11 mouse cellular contexts compared by ENCODE assay signal in the genomic region with DNA sequence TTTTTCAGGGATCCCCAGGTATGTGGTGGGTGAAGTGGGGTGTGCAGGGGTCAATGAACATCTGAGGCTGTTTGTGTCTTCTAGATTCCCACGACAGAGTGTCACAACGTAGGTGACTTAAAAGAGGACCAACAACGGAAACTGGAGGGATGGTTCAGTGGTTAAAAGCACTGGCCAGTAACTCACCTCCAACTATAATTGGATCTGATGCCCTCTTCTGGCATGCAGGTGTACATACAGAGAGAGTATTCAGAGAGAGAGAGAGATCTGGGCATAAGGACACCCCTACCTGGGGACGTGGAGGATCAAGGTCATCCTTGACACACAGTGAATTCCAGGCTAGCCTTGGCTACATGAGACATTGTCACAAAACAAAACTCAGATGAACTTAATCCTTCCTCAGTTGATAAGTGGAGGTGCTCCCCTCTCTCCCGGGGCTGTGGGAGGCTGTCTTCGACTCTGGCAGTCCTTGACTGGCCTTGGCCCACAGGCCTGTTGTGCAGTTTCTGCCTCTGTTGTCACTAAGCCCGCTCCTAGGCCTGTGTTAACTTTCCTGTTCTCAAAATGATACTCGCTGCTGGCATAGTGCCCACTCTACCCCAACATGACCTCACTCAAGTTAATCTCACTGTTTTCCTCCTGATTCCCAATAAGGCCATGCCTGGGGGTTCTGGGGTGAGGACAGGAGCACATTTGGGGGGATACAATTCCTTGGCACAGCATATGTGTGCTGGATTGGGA. TPM values are rescaled to one million over a fixed set of nuclear protein-coding genes. Genes with fewer than 3 reads are reported as not detected.
DNase-seq lines count a peak whose midpoint lies in the region; ATAC-seq and TF ChIP-seq lines count a peak whose summit lies in the region.
"Had no signal": no experiment of that assay in that cellular context is flagged by ENCODE, and none has a peak within 500 bp of the region (broad histone marks: within the 10 kb centered on the region; RNA-seq: fewer than 3 reads in every experiment).

No protein-coding gene starts in this region.

- no peak for ATAC-seq in midbrain, embryonic 13.5 days

- no peak overlapping the region for H3K27ac ChIP-seq in midbrain, embryonic 13.5 days
- H3K27ac ChIP-seq: hindbrain, embryonic 13.5 days; midbrain, embryonic 12.5 days had no signal

- peaks cover 8% of the 10 kb centered on the region; the same call in 1 of the 2 replicates for H3K36me3 ChIP-seq in midbrain, embryonic 13.5 days
- H3K36me3 ChIP-seq: hindbrain, embryonic 13.5 days had no signal

- H3K4me2 ChIP-seq in midbrain, embryonic 13.5 days (replicated peaks) = no peak overlapping the region
- H3K4me2 ChIP-seq: hindbrain, embryonic 13.5 days; midbrain, embryonic 12.5 days had no signal

- WGBS in midbrain, embryonic 13.5 days = 57% methylated on average over 8 of the region's 8 CpGs

- peak; percentile 36 for DNase-seq in cerebellum, adult 9-11 months
- no peak for DNase-seq in cerebellum, adult 8-10 months
- DNase-seq in kidney, postnatal 10 days = peak; percentile 56
- DNase-seq in kidney, adult 8-10 months = no peak
- DNase-seq in B cell, adult 2 months = peak; percentile 55 to 59
- DNase-seq in brain, embryonic 14.5 days (ENCODE audit: low read depth) = no peak
- no peak for DNase-seq in MN1 (ENCODE audit: low spot score)
- DNase-seq: layer of hippocampus, adult 9-11 months had no signal

- no peak overlapping the region for H3K9ac ChIP-seq in midbrain, embryonic 13.5 days (replicated peaks)
- H3K9ac ChIP-seq: hindbrain, embryonic 13.5 days; midbrain, embryonic 12.5 days had no signal

- H3K4me3 ChIP-seq in midbrain, embryonic 13.5 days (replicated peaks) = no peak overlapping the region
- H3K4me3 ChIP-seq: hindbrain, embryonic 13.5 days; midbrain, embryonic 12.5 days had no signal

- peaks cover 27% of the 10 kb centered on the region for H3K4me1 ChIP-seq in midbrain, embryonic 13.5 days (replicated peaks)

- peaks cover 71% of the 10 kb centered on the region for H3K27me3 ChIP-seq in midbrain, embryonic 13.5 days

- TF ChIP-seq POLR2A in brain, embryonic 14.5 days (IDR thresholded peaks at IDR 0.05; ENCODE audit: borderline replicate concordance, extremely low read depth, insufficient read depth, insufficient read length, poor library complexity, severe bottlenecking) = no peak

- TF ChIP-seq CTCF in brain, embryonic 14.5 days (IDR thresholded peaks at IDR 0.05; ENCODE audit: borderline replicate concordance, extremely low read depth, insufficient read depth, insufficient read length) = peak; percentile 6; the same call in 1 of the 2 replicates

- H3K9me3 ChIP-seq in midbrain, embryonic 13.5 days = no peaks in the 10 kb centered on the region
- H3K9me3 ChIP-seq: hindbrain, embryonic 13.5 days; midbrain, embryonic 12.5 days had no signal

RNA-seq across cellular contexts. Expression of a gene that starts 1.5 kb away (rescaled TPM):
- 0.05 and 0.16 TPM in 2 replicates for polyA plus RNA-seq in brain, embryonic 14.5 days (2012; rRNA removed)
- not detected in 2 replicates for polyA plus RNA-seq in midbrain, embryonic 13.5 days (2015; fragmentation: Nextera tagmentation; extraction: Ambion mirVana)
- polyA plus RNA-seq: hindbrain, embryonic 13.5 days; midbrain, embryonic 12.5 days had no signal

RNA-seq across cellular contexts. Expression of a gene that starts 5.7 kb away (rescaled TPM):
- polyA plus RNA-seq in brain, embryonic 14.5 days (2012; rRNA removed) = 49.5 and 63.8 TPM in 2 replicates
- 46.5 and 49.8 TPM in 2 replicates for polyA plus RNA-seq in midbrain, embryonic 13.5 days (2015; fragmentation: Nextera tagmentation; extraction: Ambion mirVana)

RNA-seq across cellular contexts. Expression of a gene that starts 12.7 kb away (rescaled TPM):
- polyA plus RNA-seq in brain, embryonic 14.5 days (2012; rRNA removed) = 13.1 and 15.6 TPM in 2 replicates
- polyA plus RNA-seq in midbrain, embryonic 13.5 days (2015; fragmentation: Nextera tagmentation; extraction: Ambion mirVana) = 8.8 and 10.1 TPM in 2 replicates

RNA-seq across cellular contexts. Expression of a gene that starts 16.1 kb away (rescaled TPM):
- 5.0 and 5.3 TPM in 2 replicates for polyA plus RNA-seq in brain, embryonic 14.5 days (2012; rRNA removed)
- 4.7 and 4.9 TPM in 2 replicates for polyA plus RNA-seq in midbrain, embryonic 13.5 days (2015; fragmentation: Nextera tagmentation; extraction: Ambion mirVana)

RNA-seq across cellular contexts. Expression of a gene that starts 21.0 kb away (rescaled TPM):
- polyA plus RNA-seq in brain, embryonic 14.5 days (2012; rRNA removed) = 0.19 and 0.25 TPM in 2 replicates
- 0.44 and 0.70 TPM in 2 replicates for polyA plus RNA-seq in midbrain, embryonic 13.5 days (2015; fragmentation: Nextera tagmentation; extraction: Ambion mirVana)

Comparison
In these comparisons a context has a peak if more than half of its experiments do, and no peak if none do; other contexts are left out.
1. DNase-seq: peak in cerebellum, adult 9-11 months (single experiment), kidney, postnatal 10 days (single experiment) and B cell, adult 2 months (2 of 2); none in cerebellum, adult 8-10 months (single experiment), kidney, adult 8-10 months (0 of 2), brain, embryonic 14.5 days (single experiment) and MN1 (single experiment).